Mouse (Mus musculus) kidney, adult 18-20 months (tissue): Measurements from ENCODE around the gene Tbc1d16.
A peak's percentile ranks its signal among the peaks of the same experiment; 100 is the strongest.

Experiments
- DNase-seq: peaks from one replicate; pipeline ENCODE4 v3.0.0; 2021

The Tbc1d16 gene

DNA sequence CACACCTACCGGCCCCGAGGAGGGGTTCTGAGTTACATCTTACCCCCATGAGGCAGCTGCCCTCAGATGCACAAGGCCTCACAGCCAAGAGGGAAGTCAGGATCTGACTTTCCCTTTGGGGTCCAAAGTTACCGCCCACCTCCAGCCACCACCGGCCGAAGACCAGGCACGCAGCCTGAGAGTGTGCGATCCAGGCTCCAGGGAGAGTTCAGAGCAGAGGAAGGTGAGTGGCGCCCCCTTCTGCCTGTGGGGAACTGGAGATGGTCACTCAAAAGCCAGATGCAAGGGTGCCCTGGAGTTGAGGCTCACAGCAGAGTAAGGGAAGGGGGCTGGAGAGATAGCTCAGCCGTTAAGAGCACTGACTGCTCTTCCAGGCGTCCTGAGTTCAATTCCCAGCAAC, 22.6 kb downstream of the Tbc1d16 start:
- DNase-seq = no peak

DNA sequence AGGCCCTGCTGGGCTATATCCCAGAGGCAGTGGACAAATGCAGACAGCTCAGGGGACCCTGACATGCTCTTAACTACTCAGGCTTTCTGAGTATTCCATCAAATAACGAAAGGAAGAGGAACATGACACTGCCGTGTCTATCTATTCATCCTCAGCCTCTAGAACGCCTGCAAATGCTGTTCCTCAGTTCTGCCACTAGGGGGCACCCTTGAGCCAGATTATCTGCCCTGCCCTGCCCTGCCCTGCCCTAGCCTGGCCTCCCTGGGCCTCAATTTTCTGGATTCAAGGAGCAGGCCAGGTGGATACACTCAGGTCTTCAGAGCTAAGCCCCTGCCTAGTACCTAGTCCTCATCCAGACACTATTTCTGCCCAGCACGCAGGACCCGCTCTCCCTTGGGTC, 24.9 kb downstream of the Tbc1d16 start:
- DNase-seq = no peak

GRCm38 (mm10) chr11:119199233-119199601, 29.1 kb downstream of the Tbc1d16 start:
- DNase-seq = no peak

DNA sequence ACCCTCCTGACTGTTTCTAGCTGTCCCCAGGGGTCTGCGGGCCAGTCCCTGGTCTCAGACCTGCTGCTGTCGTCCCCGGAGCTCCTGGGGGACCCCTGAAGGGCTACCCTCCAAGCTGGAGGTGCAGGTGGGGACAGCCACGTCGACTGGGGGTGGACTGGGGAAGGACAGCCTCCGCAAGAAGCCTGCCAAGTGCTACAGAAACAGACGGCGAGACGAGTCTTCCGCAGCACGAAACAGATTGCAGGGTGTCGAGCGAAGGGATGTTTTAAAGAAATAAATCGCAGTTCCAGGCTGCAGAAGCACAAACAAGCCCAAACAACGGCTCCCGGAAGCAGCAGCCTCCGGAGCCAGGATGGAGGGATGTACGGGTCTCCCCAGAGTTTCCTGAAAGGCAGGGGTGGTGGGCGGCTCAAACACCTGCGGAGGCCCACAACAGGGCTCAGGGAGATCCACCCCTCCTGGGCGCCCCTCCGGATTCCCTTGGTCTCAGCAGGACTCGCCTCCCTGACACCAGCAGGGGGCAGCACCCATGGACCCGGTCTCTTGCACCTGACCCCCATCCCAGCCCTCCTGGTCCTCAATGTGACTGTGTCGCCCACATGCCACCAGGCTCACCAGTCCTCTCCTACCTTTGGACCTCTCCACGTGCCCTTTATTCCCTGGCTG, 29.6 kb downstream of the Tbc1d16 start:
- no peak for DNase-seq

- no peak for DNase-seq
Measured at GRCm38 (mm10) chr11:119197618-119198563, 30.4 kb downstream of the Tbc1d16 start.

DNA sequence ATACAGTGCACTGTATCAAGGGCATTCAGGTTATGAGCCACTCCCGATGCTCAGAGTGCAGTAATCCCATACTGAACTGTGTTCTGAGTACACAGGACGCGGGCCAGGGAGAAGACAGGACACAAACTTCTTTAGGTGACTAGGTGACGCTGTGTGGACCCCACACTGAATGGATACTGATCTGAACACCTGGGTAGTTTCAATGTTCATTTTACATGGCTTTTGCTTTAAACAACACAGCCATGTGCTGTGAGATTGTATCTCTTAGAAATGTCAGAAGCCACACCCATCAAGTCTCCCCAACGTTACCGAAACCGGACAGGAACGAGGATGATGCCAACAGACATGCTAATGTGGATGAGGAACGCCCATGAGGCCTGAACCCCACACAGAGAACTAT, 35.7 kb downstream of the Tbc1d16 start:
- DNase-seq = no peak

GRCm38 (mm10) chr11:119192176-119192575, 36.1 kb downstream of the Tbc1d16 start:
- no peak for DNase-seq

- no peak for DNase-seq
Measured at GRCm38 (mm10) chr11:119191606-119192081, 36.7 kb downstream of the Tbc1d16 start.

DNA sequence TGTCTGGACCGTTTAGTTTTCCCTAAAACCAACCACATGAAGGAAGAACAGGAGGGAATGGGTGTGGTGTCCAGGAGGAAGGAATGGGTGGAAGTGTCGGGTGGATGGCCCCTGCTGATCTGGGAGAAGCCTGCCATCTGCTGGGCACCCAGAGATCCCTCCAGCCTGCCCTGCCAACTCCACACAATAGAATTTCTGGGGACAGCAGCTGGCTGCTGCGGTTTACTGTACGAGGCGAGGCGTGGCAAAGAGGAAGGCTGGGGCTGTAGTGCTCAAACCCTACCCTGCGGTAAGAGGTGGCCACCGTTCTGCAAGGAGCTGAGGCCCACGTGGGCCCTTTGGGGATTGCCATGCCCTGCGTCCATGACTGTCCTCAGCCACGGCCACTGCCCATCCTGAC, 37.8 kb downstream of the Tbc1d16 start:
- peak; percentile 68 for DNase-seq

DNA sequence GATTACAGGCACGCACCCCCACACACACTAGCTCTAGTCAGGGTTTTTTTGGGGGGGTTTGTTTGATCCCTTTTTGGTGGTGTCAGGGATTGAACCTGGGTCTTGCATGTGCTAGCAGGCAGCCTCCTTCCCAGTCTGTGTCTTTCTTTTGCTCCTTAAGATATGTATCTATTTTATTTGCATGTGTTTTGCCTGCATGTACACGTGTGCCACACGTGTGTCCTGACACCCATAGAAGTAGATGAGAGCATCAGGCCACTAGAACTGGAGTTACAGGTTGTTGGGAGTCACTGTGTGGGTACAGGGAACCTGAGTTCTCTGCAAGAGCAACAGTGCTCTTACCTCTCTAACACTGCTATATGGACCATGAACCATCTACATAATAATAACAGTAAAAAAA, 39.0 kb downstream of the Tbc1d16 start:
- DNase-seq = no peak

DNA sequence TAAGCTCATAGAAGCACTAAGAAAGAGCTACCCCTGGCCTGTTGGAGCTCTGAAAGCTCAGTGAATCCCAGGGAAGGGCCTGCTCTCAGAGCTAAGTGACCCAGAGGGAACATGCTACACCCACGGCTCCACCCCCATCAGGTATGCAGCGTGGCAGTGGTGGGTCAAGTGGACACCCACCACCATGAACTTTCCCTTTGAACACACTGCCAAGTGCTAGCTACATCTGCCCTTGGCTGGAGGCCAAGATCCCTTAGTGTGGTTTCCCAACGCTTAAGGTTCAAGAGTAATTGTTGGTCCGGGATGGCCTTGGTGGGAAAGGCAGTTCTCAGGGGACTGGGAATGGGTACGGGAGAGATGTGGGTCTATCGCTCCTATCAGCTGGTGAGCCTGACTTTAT, 39.9 kb downstream of the Tbc1d16 start:
- DNase-seq = no peak

DNA sequence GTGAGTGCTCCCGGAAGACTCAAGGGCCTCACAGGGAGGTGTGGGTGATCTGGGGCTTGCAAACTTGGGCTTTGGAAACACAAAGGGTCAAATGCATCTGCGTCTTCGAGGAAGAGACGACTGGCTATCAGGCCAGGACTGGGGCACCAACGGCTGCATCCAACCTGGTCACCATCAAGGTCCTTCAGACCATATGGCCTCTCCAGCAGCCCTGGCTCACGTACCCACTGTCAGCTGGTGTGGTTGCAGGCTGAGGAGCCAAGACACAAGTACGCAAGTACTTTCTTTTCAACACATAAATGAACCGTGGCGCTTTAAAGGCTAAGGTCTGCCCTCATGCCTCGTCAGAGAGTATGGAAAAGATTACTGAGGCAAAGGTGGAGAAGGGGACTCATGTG, 40.5 kb downstream of the Tbc1d16 start:
- no peak for DNase-seq

DNA sequence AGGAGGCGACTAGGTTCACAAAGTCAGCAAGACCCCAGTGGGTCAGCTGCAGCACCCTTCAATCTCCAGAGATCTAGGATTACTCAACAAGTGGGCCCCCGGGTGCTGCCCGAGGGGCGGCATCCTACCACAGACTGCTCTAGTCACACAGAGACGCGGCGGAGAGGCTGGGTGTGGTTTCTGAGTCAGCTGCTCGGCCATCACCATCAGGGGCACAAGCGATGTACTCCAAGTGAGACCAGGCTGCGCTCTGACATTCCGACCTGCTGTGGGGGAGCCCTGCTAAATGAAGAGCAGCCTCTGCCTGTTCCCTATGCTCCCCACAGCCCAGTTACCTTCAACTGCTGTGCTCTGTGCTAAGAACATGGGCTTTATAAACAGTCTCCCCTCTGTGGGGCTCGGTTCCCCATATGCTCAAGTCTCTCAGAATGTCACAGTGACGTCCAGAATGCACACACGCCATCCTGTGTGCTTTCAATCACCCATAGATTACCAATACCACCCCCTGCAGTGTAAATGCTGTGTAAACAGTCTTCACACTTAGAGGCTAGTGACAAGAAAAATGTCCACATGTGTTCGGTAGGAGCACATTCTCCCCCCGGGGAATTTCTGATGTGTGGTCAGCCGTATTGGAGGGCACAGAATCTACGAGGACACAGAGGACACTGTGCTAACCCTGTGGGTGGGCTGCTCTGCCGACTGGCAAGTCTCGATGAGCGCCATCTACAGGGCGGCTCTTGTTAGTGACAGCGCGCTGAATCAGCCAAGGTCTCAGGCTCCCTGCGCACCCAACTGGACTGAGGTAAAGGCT, 41.1 kb downstream of the Tbc1d16 start:
- peak; percentile 67 for DNase-seq

DNA sequence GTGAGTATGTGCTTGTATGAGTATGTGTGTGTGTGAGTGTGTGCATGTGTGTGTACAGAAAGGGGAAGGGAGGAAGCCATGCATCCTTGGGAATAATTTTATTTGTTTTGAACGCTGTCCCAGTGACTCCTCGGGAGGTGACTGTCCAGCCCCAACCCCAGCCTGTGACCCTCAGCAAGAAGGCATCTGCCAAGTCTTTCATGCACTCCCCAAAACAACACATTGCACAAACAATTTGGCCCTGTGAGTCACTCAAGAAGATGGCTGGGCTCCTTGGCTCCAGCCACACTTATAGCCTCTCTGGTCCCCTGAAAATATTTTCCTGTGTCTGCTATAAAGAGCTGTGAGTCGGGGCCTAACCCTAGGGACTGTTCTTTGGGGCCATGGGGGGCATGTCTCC, 41.9 kb downstream of the Tbc1d16 start:
- no peak for DNase-seq

DNA sequence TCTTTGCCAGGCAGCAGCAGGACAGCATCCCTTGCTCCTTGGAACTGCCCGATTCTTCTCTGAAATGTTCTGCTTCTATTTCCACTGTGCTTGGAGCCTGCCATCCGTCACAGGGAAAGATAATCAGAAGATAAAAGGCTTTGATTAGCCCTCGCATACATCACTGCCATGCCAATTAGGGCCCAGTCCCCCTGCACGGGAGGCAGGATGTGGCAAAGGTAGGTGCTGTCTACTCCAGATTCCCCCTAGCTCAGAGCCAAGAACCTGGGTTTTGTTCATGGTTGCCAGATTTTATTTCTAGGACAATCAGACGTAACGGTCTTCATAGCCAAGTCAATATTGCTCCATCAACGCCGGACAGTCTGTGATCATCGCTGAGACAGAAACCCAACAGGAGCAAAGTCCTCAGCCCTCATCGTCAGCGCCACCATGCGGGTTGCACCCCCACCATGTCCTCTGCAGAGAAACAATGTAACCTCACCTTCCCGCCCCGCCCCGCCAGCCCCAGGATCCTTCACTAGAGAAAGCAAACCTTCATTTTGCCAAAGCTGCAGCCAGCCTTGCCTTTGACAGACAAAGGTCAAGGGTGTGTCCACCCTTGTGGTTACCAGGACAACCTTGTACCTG, 44.5 kb downstream of the Tbc1d16 start:
- DNase-seq = peak; percentile 50

DNA sequence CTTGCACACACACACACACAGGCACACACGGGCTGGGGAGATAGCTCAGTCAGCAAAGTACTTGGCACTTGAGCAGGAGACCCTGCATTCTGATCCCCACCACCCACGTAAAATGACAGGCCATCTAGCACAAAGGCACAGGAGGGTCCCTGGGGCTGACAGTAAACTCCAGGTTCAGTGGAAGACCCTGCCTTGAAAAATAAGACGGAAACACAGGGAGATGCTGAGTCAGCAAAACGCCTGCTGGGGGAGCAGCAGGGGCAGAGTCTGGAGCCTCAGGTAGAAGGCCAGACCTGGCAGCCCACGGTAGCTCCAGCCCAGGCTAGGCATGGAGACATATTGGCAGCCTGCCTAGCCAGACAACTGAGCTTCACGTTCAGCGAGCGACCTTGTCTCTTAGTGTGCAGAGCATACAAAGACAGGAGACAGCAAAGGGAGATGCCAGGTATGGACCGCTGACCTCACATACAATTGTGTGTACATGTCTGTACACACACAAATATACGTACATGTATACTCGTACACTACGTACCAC, 46.4 kb downstream of the Tbc1d16 start:
- DNase-seq = no peak

DNA sequence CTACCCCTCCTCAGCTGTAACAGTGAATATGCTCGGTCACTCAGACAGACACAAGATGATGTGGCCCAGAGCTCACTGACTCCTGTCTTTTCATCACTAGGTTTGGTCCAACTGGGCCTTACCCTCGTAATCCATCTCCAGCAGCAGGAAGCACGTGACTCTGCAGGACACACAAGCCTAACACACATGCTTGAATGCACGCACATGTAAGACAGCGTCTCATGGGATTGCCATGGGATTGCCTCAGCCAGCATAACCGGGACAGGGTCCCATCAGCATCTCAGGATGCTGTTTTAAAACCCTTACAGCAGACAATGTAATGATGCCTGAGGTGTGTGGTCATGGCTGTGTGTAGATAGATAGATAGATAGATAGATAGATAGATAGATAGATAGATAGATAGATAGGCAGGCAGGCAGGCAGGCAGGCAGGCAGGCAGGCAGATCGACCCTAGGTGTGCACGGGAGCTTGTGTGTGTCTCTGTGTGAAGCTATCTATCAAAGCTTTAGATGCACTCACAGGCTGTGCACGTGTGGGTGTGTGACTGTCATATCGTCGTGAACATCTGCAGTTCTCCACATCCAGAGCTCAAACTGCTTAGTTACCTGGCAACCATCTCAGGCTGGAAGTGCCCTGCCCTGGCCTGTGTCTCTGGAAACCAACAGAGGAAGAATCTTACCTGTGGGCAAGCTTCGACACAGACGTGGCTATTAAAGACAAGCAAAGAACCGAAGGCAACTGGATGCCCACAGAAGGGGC, 47.3 kb downstream of the Tbc1d16 start:
- no peak for DNase-seq

DNA sequence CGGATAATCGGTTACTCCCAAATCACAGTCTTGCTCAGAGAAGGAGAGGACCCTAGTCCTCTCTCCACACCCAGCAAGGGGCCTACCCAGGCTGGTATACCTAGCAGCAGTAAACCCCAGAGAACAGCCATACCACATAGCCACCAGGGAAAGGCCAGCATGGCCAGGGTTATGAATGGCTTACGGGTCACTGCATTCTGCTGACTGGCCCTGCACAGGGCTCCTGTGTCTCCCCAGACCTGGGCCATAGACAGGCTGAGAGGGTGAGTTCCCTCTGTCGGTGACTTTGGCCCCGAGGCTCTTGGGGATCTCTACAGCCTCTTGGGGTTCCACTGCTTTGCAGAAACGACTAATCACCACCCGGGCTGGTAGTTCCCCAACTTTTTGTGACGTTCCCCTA, 50.0 kb downstream of the Tbc1d16 start:
- DNase-seq = peak; percentile 50

- DNase-seq = peak; percentile 77
Measured at GRCm38 (mm10) chr11:119176389-119177179, 51.7 kb downstream of the Tbc1d16 start.

DNA sequence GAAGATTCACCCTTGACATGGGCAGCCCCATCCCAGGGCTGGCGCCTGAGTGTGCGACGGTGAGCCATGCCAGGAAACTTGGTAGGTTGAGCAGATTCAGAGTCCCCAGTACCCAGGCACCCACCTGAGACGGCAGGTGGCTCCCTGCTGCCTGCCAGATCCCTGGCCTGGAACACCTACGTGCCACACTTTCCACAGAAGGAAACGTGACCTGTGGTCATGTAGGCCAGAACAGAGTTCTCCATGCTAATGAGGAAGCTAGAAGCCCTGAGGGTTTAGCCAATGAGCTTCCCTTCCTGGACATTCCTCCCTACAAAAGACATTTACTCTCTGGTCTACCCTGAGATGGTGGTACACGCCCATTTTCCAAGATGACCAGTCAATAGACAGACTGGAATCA, 56.7 kb downstream of the Tbc1d16 start:
- DNase-seq = no peak

GRCm38 (mm10) chr11:119168851-119169250, 59.4 kb downstream of the Tbc1d16 start:
- no peak for DNase-seq
